Mouse (Mus musculus) central nervous system, embryonic 18 days (tissue): ENCODE measurements around the gene Uxt. TPM values are rescaled to one million over a fixed set of nuclear protein-coding genes. Genes with fewer than 3 reads are reported as not detected.

ENCODE experiments used
- polyA plus RNA-seq: library from polyadenylated mRNA; depleted of rRNA; stranded (reverse); fragments of >200 nt; gene quantifications from 2 replicates; pipeline ENCODE4 v1.2.3, GENCODE M21; 2012; rRNA removed

Gene Uxt
- 14.9 and 15.6 TPM in 2 replicates for polyA plus RNA-seq

DNA sequence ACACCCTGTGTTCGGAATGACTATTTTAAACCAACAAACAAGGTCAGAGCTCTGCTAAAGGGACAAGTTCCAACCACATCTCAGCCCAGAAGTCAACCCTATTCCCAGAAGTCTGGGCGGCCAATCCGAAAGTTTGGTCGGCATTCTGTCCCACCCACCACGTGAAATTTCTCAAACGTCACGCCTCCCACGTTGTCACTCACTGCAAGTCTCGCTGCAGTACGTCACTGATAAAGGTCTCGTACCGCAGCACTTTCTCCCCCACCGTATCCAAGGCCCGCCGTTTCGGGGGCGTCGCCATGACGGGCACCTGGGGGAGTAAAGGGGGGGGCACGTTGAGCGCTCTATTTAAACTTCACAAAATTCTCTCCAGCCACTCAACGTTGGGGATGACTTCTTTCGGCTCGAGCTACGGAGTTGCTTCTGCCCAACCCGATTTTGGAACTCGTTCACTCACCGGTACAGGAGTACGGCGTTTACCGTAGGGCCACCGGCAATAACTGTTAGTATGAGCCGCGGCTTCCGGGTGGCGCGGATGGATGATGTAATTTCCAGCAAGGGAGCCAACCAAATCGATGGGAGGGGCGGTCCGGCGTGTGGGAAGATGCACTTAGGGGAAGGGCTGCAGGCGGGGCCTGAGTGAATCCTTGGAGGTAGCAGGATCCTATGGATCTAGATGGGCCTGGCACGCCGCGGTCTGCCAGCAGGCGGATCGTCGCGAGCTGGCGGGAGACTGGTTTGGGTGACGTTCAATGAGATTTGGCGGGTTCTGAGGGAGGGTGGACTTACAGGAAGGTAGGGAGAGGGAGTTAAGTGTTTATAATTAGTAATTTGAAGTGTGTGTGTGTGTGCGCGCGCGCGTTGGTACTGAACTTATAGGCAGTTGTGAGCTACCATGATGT lies at the start of gene Uxt:
Uxt (minus strand) TSS at position 541 of the 902 bp plus-strand sequence.

DNA sequence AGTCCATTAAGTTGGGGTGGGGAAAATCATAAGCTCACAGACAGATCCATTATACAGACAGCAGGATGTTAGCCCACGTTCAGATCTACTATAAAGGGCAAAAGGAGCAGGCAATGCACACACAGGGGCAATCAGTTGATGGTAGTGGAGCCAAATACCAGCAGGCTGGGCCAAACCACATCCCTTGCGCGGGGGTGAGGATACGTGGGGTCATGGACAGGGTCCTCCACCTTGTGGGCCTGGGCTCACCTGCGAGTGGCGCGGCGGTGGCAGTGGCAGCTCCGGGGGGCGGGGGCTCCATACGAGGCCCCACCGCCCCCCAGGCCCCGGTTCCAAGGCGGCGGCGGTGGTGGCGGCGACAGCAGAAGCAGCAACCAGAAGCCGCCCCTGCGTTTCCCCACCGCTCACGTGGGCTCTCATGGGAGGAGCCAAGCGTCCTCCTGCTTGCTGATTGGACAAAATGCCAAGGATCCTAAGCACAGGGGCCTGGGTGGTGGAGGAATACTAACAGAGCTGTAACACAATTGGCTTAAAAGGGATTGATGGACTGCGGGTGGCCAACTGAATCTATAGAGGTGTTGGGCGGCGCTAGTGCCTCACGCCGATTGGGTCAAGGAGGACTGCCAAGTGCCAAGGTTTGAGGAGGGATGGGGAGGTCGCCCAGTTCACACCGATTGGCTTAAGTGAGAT lies 11.5 kb downstream of the Uxt start, which contains the start of gene Elk1:
Elk1 (minus strand) TSS at position 418 of the 690 bp plus-strand sequence.

DNA sequence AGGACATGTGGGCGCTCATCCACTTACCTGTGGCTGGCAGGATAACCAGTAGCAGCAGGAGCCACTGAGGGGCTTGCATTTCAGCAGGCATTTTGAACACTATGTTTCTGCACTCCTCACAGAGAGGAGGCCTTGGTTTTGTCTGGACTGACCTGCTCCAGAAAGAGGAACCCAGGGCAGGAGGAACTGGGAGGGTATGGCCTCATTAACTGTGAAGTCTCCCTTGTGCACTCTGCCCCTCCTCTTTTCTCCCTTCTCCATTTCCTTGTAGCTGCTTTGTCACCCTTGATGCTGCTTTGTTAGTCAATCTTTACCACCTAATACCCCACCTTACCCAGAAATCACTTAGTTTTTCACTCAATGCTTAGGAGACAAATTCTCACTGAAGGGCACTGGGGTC lies 30.5 kb downstream of the Uxt start, which contains the start of gene Cfp:
Cfp (minus strand) TSS at position 192 of the 400 bp plus-strand sequence.

DNA sequence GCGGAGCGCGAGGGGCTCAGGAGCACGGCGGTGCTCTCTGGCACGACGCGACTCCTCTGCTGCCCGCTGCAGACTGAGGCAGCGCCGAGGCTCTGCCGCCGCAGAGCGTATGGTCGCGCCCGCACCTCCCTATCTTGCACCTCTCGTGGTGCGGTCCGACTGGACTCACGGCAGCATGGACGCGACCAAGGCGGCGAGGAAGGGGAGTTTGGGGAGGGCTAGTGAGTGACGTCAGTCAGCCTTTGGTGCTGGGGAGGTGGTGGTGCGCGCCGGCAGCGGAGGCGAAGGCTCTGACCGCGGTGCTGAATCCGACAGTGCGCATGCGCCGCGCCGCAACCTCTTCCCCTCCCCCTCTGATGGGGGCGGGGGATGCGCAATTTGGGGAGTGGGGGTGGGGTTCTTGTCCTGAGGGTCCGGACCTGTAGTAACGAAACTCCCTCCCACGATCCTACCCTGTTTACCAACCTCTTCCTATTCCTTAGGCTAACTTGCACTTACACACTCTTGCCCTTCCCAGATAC lies 40.9 kb downstream of the Uxt start, which contains the start of gene Syn1:
Syn1 (minus strand) TSS at position 161 of the 521 bp plus-strand sequence.

Other genes starting within 250 kb of the Uxt start
- 258 and 278 TPM in 2 replicates for gene Araf, start 164.2 kb downstream of the Uxt start, polyA plus RNA-seq
- gene Timp1, start 91.9 kb downstream of the Uxt start, polyA plus RNA-seq: 7.0 and 10.7 TPM in 2 replicates
- 54.8 and 59.8 TPM in 2 replicates for gene Syn1, start 41.0 kb downstream of the Uxt start, polyA plus RNA-seq
- gene Cfp, start 30.5 kb downstream of the Uxt start, polyA plus RNA-seq: 23.3 and 24.3 TPM in 2 replicates
- 32.2 and 35.8 TPM in 2 replicates for gene Elk1, start 11.4 kb downstream of the Uxt start, polyA plus RNA-seq
- 9.3 and 10.8 TPM in 2 replicates for gene Zfp182, start 100.3 kb upstream of the Uxt start, polyA plus RNA-seq
- not detected in 2 replicates for gene Spaca5, start 106.4 kb upstream of the Uxt start, polyA plus RNA-seq
- 2.0 and 2.1 TPM in 2 replicates for gene Zfp300, start 127.5 kb upstream of the Uxt start, polyA plus RNA-seq
- not detected in 2 replicates for gene Ssxa1, start 153.8 kb upstream of the Uxt start, polyA plus RNA-seq
- not detected in 2 replicates for gene Gm21876, start 213.6 kb upstream of the Uxt start, polyA plus RNA-seq